Mouse (Mus musculus) MEL (cell line): ENCODE measurements around the gene Tfe3.

Source experiments
- BHLHE40 ChIP-seq: IDR thresholded peaks from 2 replicates; pipeline ENCODE4 v1.6.1; 2012; ENCODE audit warnings: low read depth, mild to moderate bottlenecking, inconsistent platforms, low read length, improper control_type of control experiment, borderline replicate concordance
- CTCF ChIP-seq, 3 experiments: IDR thresholded peaks in 2 of 3; conservative IDR thresholded peaks in 1 of 3; 2 replicates each; pipeline ENCODE4 v1.5.1; 2011 to 2012; ENCODE audit warnings: low read length in 3 of 3, low read depth in 2 of 3, mild to moderate bottlenecking in 2 of 3, improper control_type of control experiment in 1 of 3, inconsistent platforms in 1 of 3, mixed read lengths in 1 of 3, moderate library complexity in 1 of 3; ENCODE audit not compliant: control insufficient read depth in 1 of 3, insufficient read depth in 1 of 3, poor library complexity in 1 of 3, severe bottlenecking in 1 of 3
- ELF1 ChIP-seq: IDR thresholded peaks from 2 replicates; pipeline ENCODE4 v1.6.1; 2014; ENCODE audit warnings: low read depth, mild to moderate bottlenecking, inconsistent platforms, low read length, improper control_type of control experiment, moderate library complexity
- EP300 ChIP-seq, 2 experiments: IDR thresholded peaks; 2 replicates each; pipeline ENCODE4 v1.6.1; 2011; ENCODE audit warnings: improper control_type of control experiment in 2 of 2, low read length in 2 of 2, low read depth in 1 of 2, mild to moderate bottlenecking in 1 of 2
- GABPA ChIP-seq: IDR thresholded peaks from 2 replicates; pipeline ENCODE4 v1.6.1; 2012; ENCODE audit warnings: low read depth, mild to moderate bottlenecking, inconsistent platforms, low read length, improper control_type of control experiment, moderate library complexity
- POLR2A ChIP-seq, 2 experiments: IDR thresholded peaks; 2 replicates each; pipeline ENCODE4 v1.6.1; 2011 to 2012; ENCODE audit warnings: low read length in 2 of 2, mild to moderate bottlenecking in 2 of 2, control low read depth in 1 of 2, improper control_type of control experiment in 1 of 2, low read depth in 1 of 2, moderate library complexity in 1 of 2; ENCODE audit not compliant: control insufficient read depth in 1 of 2, insufficient read depth in 1 of 2, poor library complexity in 1 of 2
- TCF12 ChIP-seq: IDR thresholded peaks from 2 replicates; pipeline ENCODE4 v1.6.1; 2014; ENCODE audit warnings: low read depth, mild to moderate bottlenecking, inconsistent platforms, low read length, improper control_type of control experiment, moderate library complexity
- UBTF ChIP-seq: IDR thresholded peaks from 2 replicates; pipeline ENCODE4 v1.6.1; 2012; ENCODE audit warnings: low read depth, mild to moderate bottlenecking, inconsistent platforms, low read length, improper control_type of control experiment, moderate library complexity, borderline replicate concordance; ENCODE audit not compliant: insufficient read depth
- USF1 ChIP-seq: IDR thresholded peaks from 2 replicates; pipeline ENCODE4 v1.6.1; 2014; ENCODE audit warnings: low read depth, mild to moderate bottlenecking, inconsistent platforms, low read length, improper control_type of control experiment, moderate library complexity
- USF2 ChIP-seq, 2 experiments: IDR thresholded peaks; 2 replicates each; pipeline ENCODE4 v1.6.1; 2011 to 2012; ENCODE audit warnings: improper control_type of control experiment in 2 of 2, low read length in 2 of 2, borderline replicate concordance in 1 of 2, inconsistent platforms in 1 of 2, low read depth in 1 of 2, mild to moderate bottlenecking in 1 of 2; ENCODE audit not compliant: insufficient read depth in 1 of 2
- ZC3H11A ChIP-seq: IDR thresholded peaks from 2 replicates; pipeline ENCODE4 v1.6.1; 2012; ENCODE audit warnings: low read depth, mild to moderate bottlenecking, inconsistent platforms, low read length, improper control_type of control experiment

- TF ChIP-seq POLR2A (IDR thresholded peaks at IDR 0.05; ENCODE audit: control insufficient read depth in 1 of 2, insufficient read depth in 1 of 2, low read depth in 1 of 2, low read length in 2 of 2, poor library complexity in 1 of 2): no peak
- no peak for TF ChIP-seq CTCF (IDR thresholded peaks at IDR 0.05 in 2 of 3, conservative IDR thresholded peaks at IDR 0.05 in 1 of 3; ENCODE audit: control insufficient read depth in 1 of 3, insufficient read depth in 1 of 3, low read depth in 2 of 3, low read length in 3 of 3, poor library complexity in 1 of 3, severe bottlenecking in 1 of 3)
- peak in 1 of 2 experiments; percentile 38; a peak in 1 of 4 replicates for TF ChIP-seq EP300 (IDR thresholded peaks at IDR 0.05; ENCODE audit: low read depth in 1 of 2, low read length in 2 of 2)
- TF ChIP-seq BHLHE40: no peak
- TF ChIP-seq TCF12: no peak
- no peak for TF ChIP-seq GABPA
- TF ChIP-seq USF1: no peak
- TF ChIP-seq USF2 (IDR thresholded peaks at IDR 0.05; ENCODE audit: borderline replicate concordance in 1 of 2, insufficient read depth in 1 of 2, low read depth in 1 of 2, low read length in 2 of 2): no peak
- no peak for TF ChIP-seq ELF1
- TF ChIP-seq UBTF: no peak
- TF ChIP-seq ZC3H11A: no peak
These were observed 13.3 kb downstream of the Tfe3 start for GRCm38 (mm10) chrX:7775501-7776205.
